Mouse (Mus musculus) E14TG2a.4 (cell line): Measurements from ENCODE around the gene Ak8.

Experiments used
- CTCF ChIP-seq: conservative IDR thresholded peaks from 2 replicates; pipeline ENCODE4 v1.5.1; 2014; ENCODE audit warnings: low read length
- POU5F1 ChIP-seq: IDR thresholded peaks from 2 replicates; pipeline ENCODE4 v1.6.1; 2014; ENCODE audit warnings: low read length, borderline replicate concordance

GRCm38 (mm10) chr2:28859303-28859702 lies 159.3 kb downstream of the Ak8 start:
- TF ChIP-seq CTCF (no peak), POU5F1 (no peak)
